Mouse (Mus musculus) heart, postnatal 0 days (tissue): ENCODE measurements at regions not wholly inside any gene's neighbourhood (a gene's known extent, or its start where the extent isn't known, plus 50 kb on each side); places are given as distances from the start of the nearest gene placed in this dataset.

Experiments used
- CTCF ChIP-seq: IDR thresholded peaks from 2 replicates; pipeline ENCODE4 v1.5.1; 2016; ENCODE audit warnings: antibody characterized with exemption, control low read depth, low read depth
- EP300 ChIP-seq: IDR thresholded peaks from 2 replicates; pipeline ENCODE4 v1.6.1; 2016; ENCODE audit warnings: antibody characterized with exemption, low read depth

DNA sequence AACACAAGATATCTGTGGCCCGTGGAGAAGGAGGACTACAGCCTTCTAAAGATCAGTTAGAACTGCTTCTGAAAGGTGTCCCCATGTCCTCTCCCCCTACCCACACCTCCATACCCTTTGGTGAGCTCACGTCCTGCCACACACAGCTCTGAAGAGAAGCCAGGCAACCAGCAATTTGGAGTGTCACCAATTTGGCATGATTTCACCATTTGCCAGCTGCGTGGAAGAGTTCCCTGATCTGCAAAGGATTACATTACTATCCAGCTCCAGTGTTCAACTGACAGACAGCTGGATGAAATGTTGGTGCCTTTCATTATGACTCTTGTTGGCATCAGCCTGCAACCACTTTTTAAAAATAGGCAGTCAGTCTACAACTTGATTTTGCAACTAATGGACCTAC, 92.8 kb upstream of the Slc24a5 start:
- TF ChIP-seq CTCF (no peak), EP300 (no peak)
